Mouse (Mus musculus): ENCODE data around the gene Gm45713. TPM values are rescaled to one million over a fixed set of nuclear protein-coding genes. Genes with fewer than 3 reads are reported as not detected.
"Not testable (repeated sequence)": the region's sequence is repeated elsewhere in the genome, so short reads cannot be mapped to it uniquely, and the experiment has no call there.

Gm45713 gene
- polyA plus RNA-seq, 1 experiment from 2014 or later, result not detected

DNA sequence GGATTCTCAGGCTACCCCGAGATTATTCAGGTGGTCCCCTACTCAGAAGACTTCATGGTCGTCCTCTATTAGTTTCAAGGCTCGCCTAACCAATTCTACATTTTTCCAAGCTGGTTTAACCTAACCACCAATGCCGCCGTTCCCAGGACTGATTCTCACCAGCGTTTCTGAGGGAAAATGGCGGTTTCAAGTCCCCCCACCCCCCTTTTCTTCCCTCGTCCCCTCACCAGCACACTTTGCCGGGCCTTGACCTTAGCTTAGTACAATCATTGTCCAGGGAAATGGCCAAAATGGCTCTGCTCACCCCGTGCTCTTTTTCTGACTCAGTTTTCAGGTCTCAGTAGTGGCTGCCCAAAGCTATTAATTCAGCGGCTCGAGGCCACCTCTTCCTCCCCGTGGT, 39.4 kb upstream of the Gm45713 start:
- Histone ChIP-seq H3K36me3 (ENCODE audit: insufficient read depth, low read length) (no peaks in the 10 kb centered on the region), H3K4me2 (replicated peaks; ENCODE audit: low read depth, low read length) (no peak overlapping the region), H3K9ac (replicated peaks; ENCODE audit: low read length) (no peak overlapping the region), H3K4me3 (ENCODE audit: low read length) (no peak overlapping the region), H3K27me3 (ENCODE audit: insufficient read depth, low read length) (peaks cover 77% of the 10 kb centered on the region), H3K4me1 (ENCODE audit: insufficient read depth, low read length) (peaks cover 14% of the 10 kb centered on the region; the same call in 1 of the 2 replicates), H3K27ac (ENCODE audit: low read length) (no peak overlapping the region), H3K9me3 (ENCODE audit: low read length) (peaks cover 1% of the 10 kb centered on the region)
- no peak for ATAC-seq (ENCODE audit: low FRiP score, low TSS enrichment)
- WGBS, result 3% methylated on average over 13 of the region's 13 CpGs

DNA sequence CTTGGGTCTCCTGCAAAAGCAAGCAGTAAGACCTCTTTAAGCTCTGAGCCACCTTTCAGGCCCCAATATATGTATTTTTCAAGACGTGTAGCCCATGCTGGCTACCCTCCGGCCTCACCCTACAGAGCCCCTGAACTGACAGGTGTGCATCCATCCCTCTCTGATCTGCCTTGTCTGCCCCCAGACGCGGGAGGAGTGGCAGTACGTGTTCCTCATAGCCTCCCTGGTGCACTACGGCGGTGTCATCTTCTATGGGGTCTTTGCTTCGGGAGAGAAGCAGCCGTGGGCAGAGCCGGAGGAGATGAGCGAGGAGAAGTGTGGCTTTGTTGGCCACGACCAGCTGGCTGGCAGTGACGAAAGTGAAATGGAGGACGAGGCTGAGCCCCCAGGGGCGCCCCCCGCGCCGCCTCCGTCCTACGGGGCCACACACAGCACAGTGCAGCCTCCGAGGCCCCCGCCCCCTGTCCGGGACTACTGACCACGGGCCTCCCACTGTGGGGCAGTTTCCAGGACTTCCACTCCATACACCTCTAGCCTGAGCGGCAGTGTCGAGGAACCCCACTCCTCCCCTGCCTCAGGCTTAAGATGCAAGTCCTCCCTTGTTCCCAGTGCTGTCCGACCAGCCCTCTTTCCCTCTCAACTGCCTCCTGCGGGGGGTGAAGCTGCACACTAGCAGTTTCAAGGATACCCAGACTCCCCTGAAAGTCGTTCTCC, 38.7 kb upstream of the Gm45713 start:
- Histone ChIP-seq H3K9me3 (ENCODE audit: low read length) (peaks cover 8% of the 10 kb centered on the region), H3K4me1 (ENCODE audit: insufficient read depth, low read length) (peaks cover 14% of the 10 kb centered on the region; the same call in 1 of the 2 replicates), H3K36me3 (ENCODE audit: insufficient read depth, low read length) (no peaks in the 10 kb centered on the region), H3K27ac (ENCODE audit: low read length) (no peak overlapping the region), H3K4me3 (ENCODE audit: low read length) (no peak overlapping the region), H3K9ac (replicated peaks; ENCODE audit: low read length) (no peak overlapping the region; the same call in 1 of the 2 replicates), H3K4me2 (replicated peaks; ENCODE audit: low read depth, low read length) (peak overlapping the region; percentile 33; the same call in 1 of the 2 replicates), H3K27me3 (ENCODE audit: insufficient read depth, low read length) (peaks cover 70% of the 10 kb centered on the region)
- 3% methylated on average over 29 of the region's 29 CpGs for WGBS
- peak; percentile 43; the same call in 1 of the 2 replicates for ATAC-seq (ENCODE audit: low FRiP score, low TSS enrichment)

DNA sequence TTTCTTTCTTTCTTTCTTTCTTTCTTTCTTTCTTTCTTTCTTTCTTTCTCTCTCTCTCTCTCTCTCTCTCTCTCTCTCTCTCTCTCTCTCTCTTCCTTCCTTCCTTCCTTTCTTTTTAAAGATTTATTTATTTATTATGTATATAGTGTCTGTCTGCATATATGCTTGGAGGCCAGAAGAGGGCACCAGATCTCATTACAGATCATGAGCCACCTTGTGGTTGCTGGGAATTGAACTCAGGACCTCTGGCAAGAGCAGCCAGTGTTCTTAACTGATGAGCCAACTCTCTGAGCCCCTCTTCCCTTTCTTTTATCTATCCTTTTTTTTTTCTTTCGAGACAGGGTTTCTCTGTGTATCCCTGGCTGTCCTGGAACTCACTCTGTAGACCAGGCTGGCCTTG, 37.7 kb upstream of the Gm45713 start:
- peaks cover 14% of the 10 kb centered on the region; the same call in 1 of the 2 replicates for H3K4me1 ChIP-seq (ENCODE audit: insufficient read depth, low read length)
- H3K36me3 ChIP-seq (ENCODE audit: insufficient read depth, low read length); H3K9ac ChIP-seq (replicated peaks; ENCODE audit: low read length); H3K4me2 ChIP-seq (replicated peaks; ENCODE audit: low read depth, low read length); H3K27ac ChIP-seq (ENCODE audit: low read length); ATAC-seq (ENCODE audit: low FRiP score, low TSS enrichment); H3K4me3 ChIP-seq (ENCODE audit: low read length): not testable (repeated sequence)
- H3K9me3 ChIP-seq (ENCODE audit: low read length), result peaks cover 17% of the 10 kb centered on the region
- H3K27me3 ChIP-seq (ENCODE audit: insufficient read depth, low read length), result peaks cover 69% of the 10 kb centered on the region
- 73% methylated on average over 1 of the region's 1 CpGs for WGBS

DNA sequence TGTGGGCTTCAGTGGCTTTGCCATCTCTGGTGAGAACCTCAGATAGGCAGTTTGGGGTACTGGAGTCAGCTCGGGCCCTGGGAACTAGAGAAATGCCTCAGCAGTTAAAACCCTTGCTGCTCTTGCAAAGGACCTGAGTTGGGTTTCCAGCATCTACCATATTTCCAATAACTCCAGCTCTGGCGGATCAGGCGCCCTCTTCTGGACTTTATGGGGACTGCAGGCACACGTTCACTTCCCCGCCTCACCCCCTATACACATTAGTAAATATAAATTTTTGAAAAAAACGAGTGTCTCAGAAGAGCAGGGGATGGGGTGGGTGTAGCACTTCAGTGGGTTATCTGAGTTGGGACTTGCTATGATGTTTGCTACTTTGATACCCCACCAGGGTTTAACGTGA, 36.9 kb upstream of the Gm45713 start:
- Histone ChIP-seq H3K27ac (ENCODE audit: low read length) (no peak overlapping the region), H3K4me2 (replicated peaks; ENCODE audit: low read depth, low read length) (no peak overlapping the region), H3K27me3 (ENCODE audit: insufficient read depth, low read length) (peaks cover 69% of the 10 kb centered on the region), H3K36me3 (ENCODE audit: insufficient read depth, low read length) (no peaks in the 10 kb centered on the region), H3K9me3 (ENCODE audit: low read length) (peaks cover 19% of the 10 kb centered on the region), H3K9ac (replicated peaks; ENCODE audit: low read length) (no peak overlapping the region), H3K4me3 (ENCODE audit: low read length) (no peak overlapping the region), H3K4me1 (ENCODE audit: insufficient read depth, low read length) (peaks cover 14% of the 10 kb centered on the region; the same call in 1 of the 2 replicates)
- WGBS, result 56% methylated on average over 7 of the region's 7 CpGs
- no peak for ATAC-seq (ENCODE audit: low FRiP score, low TSS enrichment)

DNA sequence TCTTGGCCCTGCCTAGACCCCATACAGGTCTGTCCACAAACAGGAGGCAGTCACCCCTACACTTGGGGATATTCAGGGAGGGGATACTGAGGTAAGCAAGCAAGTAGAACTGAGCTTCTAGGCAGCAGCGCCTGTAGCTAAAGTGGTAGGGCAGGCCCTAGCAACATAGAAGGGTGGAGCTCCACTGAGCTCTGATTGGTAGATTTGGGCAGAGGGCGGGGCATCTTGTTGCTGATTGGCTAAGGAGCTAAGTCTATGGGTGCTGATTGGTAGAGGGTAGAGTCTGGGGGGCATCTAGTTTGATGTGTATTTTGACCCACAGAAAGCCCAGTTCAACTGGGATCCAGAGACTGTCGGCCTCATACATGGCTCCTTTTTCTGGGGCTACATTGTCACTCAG, 33.5 kb upstream of the Gm45713 start:
- Histone ChIP-seq H3K4me3 (ENCODE audit: low read length) (no peak overlapping the region), H3K36me3 (ENCODE audit: insufficient read depth, low read length) (no peaks in the 10 kb centered on the region), H3K27me3 (ENCODE audit: insufficient read depth, low read length) (peaks cover 68% of the 10 kb centered on the region), H3K4me1 (ENCODE audit: insufficient read depth, low read length) (0 out of 2 replicates have a peak, but pooled peaks cover under 1% of the 10 kb centered on the region), H3K4me2 (replicated peaks; ENCODE audit: low read depth, low read length) (no peak overlapping the region), H3K9ac (replicated peaks; ENCODE audit: low read length) (no peak overlapping the region), H3K27ac (ENCODE audit: low read length) (no peak overlapping the region), H3K9me3 (ENCODE audit: low read length) (peaks cover 19% of the 10 kb centered on the region)
- ATAC-seq (ENCODE audit: low FRiP score, low TSS enrichment), result no peak
- WGBS, result 91% methylated on average over 3 of the region's 3 CpGs

DNA sequence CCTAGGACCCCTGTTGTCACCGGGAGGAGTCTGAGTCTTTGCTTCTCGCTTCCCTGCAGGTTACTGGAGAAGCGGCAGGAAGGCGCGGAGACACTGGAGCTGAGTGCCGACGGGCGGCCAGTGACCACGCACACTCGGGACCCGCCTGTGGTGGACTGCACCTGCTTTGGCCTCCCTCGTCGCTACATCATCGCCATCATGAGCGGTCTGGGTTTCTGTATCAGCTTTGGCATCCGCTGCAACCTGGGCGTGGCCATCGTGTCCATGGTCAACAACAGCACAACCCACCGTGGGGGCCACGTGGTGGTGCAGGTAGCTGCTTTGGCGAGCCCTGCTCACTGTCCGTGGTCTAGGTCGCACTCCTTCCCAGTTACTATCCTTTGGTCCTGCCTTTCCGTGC, 32.6 kb upstream of the Gm45713 start:
- Histone ChIP-seq H3K4me2 (replicated peaks; ENCODE audit: low read depth, low read length) (no peak overlapping the region), H3K27me3 (ENCODE audit: insufficient read depth, low read length) (peaks cover 69% of the 10 kb centered on the region), H3K9ac (replicated peaks; ENCODE audit: low read length) (no peak overlapping the region), H3K27ac (ENCODE audit: low read length) (no peak overlapping the region), H3K9me3 (ENCODE audit: low read length) (peaks cover 19% of the 10 kb centered on the region), H3K4me3 (ENCODE audit: low read length) (peak overlapping the region; percentile 13; the same call in 1 of the 2 replicates), H3K36me3 (ENCODE audit: insufficient read depth, low read length) (no peaks in the 10 kb centered on the region), H3K4me1 (ENCODE audit: insufficient read depth, low read length) (0 out of 2 replicates have a peak, but pooled peaks cover 5% of the 10 kb centered on the region)
- WGBS, result 5% methylated on average over 24 of the region's 24 CpGs
- ATAC-seq (ENCODE audit: low FRiP score, low TSS enrichment), result 0 out of 2 replicates have a peak, but pooled peaks have one; percentile 35

DNA sequence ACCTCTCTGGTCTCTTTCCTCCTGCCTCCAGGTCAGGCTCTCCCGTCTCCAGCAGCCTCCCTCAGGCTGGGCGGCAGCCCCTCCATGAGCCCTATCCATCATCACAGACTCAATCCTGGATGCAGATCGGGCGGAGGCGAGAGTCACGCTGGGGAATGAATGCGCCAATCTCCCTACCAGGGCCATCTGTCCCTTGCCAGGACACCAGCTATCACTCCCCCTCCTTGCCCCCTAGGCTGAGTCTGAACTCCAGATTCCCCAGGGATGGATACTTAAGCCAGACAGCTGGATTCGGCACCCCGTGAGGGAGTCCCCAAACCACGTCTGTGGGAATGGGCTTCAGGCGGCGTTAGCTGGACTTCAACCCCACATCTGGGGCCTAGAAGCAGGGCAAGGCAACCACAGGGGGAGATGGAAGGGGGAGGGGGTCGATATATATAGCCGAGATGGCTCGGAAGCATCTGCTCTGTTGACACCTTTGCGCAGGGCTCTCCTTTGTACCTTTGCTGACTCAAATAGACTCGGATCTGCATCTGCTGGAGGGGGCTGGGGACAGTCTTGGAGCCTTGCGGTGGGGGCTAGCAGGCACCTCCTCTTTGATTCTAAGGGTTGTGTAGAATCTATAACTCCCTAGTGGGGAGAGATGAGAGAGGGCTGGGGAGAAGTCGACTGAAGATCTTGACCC, 31.9 kb upstream of the Gm45713 start:
- 0 out of 2 replicates have a peak, but pooled peaks cover 5% of the 10 kb centered on the region for H3K4me1 ChIP-seq (ENCODE audit: insufficient read depth, low read length)
- peaks cover 19% of the 10 kb centered on the region for H3K9me3 ChIP-seq (ENCODE audit: low read length)
- no peak overlapping the region for H3K4me3 ChIP-seq (ENCODE audit: low read length)
- no peak for ATAC-seq (ENCODE audit: low FRiP score, low TSS enrichment)
- H3K27me3 ChIP-seq (ENCODE audit: insufficient read depth, low read length), result peaks cover 76% of the 10 kb centered on the region
- H3K4me2 ChIP-seq (replicated peaks; ENCODE audit: low read depth, low read length), result no peak overlapping the region
- no peak overlapping the region for H3K27ac ChIP-seq (ENCODE audit: low read length)
- 3% methylated on average over 19 of the region's 19 CpGs for WGBS
- no peak overlapping the region for H3K9ac ChIP-seq (replicated peaks; ENCODE audit: low read length)
- H3K36me3 ChIP-seq (ENCODE audit: insufficient read depth, low read length), result no peaks in the 10 kb centered on the region

DNA sequence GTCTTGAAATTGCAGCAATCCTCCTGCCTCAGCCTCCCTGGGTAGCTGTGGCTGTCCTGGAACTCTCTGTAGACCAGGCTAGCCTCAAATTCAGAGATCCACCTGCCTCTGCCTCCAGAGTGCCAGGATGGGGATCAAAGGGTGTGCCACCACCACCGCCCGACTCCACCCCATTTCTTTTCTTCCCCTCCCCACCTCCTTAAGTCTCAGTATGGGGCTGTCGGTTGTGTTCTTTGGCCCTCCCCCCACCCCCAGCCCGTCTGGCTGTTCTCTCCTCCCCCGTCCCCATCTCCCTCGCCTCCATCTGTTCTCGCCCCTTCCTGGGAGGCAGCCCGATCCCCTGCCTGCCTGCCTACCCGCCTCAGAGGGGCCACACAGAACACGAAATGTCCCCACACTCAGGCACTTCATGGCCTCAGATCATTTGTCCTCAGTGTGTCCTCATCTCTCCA, 30.9 kb upstream of the Gm45713 start:
- Histone ChIP-seq H3K27me3 (ENCODE audit: insufficient read depth, low read length) (peaks cover 73% of the 10 kb centered on the region), H3K9ac (replicated peaks; ENCODE audit: low read length) (no peak overlapping the region), H3K4me1 (ENCODE audit: insufficient read depth, low read length) (peaks cover 9% of the 10 kb centered on the region), H3K27ac (ENCODE audit: low read length) (no peak overlapping the region), H3K4me3 (ENCODE audit: low read length) (no peak overlapping the region), H3K4me2 (replicated peaks; ENCODE audit: low read depth, low read length) (no peak overlapping the region), H3K36me3 (ENCODE audit: insufficient read depth, low read length) (no peaks in the 10 kb centered on the region), H3K9me3 (ENCODE audit: low read length) (peaks cover 19% of the 10 kb centered on the region)
- WGBS, result 23% methylated on average over 9 of the region's 10 CpGs
- ATAC-seq (ENCODE audit: low FRiP score, low TSS enrichment), result no peak

DNA sequence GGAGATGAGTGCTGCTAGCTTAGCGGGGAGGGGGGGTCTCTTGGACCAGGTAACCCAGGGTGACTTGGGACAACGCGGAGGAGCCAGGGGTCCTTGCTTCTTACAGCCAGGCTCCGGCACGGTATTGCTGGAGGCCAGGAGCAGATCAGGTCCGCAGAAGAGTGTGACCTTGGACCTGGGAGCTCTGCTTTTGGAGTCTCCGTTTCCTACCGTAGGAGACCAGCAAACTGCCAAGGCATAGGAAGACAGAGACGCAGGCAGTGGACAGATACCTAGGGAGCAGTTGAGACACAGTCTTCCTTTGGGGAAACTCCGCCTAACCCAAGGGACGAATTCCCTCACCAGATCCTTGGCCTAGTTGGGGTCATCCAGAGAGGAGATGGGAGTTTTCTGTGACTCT, 29.7 kb upstream of the Gm45713 start:
- 50% methylated on average over 11 of the region's 11 CpGs for WGBS
- Histone ChIP-seq H3K27me3 (ENCODE audit: insufficient read depth, low read length) (peaks cover 69% of the 10 kb centered on the region), H3K36me3 (ENCODE audit: insufficient read depth, low read length) (0 out of 2 replicates have a peak, but pooled peaks cover 1% of the 10 kb centered on the region), H3K9me3 (ENCODE audit: low read length) (peaks cover 19% of the 10 kb centered on the region), H3K4me1 (ENCODE audit: insufficient read depth, low read length) (peaks cover 9% of the 10 kb centered on the region), H3K27ac (ENCODE audit: low read length) (no peak overlapping the region), H3K4me2 (replicated peaks; ENCODE audit: low read depth, low read length) (no peak overlapping the region), H3K4me3 (ENCODE audit: low read length) (no peak overlapping the region), H3K9ac (replicated peaks; ENCODE audit: low read length) (no peak overlapping the region)
- ATAC-seq (ENCODE audit: low FRiP score, low TSS enrichment), result no peak

DNA sequence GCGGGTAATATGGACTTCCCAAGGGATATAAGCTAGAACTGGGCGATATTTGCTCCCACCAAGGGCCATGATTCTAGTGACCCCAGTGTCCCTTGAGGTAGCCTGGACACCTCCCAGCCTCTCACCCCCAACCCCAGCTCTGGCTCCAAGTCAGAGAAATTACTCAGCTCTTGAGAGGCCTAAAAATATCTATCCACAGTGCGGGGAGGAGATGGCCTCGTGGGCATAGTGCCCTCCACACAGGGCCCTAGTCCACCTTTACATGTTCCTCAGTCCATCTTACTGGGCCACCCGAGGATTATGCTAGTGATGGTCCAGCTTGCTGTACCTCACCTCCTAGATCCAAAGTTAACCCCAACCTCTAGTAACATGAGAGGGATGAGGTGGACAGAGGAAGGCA, 28.8 kb upstream of the Gm45713 start:
- Histone ChIP-seq H3K9me3 (ENCODE audit: low read length) (peaks cover 12% of the 10 kb centered on the region), H3K27ac (ENCODE audit: low read length) (no peak overlapping the region), H3K9ac (replicated peaks; ENCODE audit: low read length) (no peak overlapping the region), H3K4me3 (ENCODE audit: low read length) (no peak overlapping the region), H3K27me3 (ENCODE audit: insufficient read depth, low read length) (peaks cover 69% of the 10 kb centered on the region), H3K36me3 (ENCODE audit: insufficient read depth, low read length) (peaks cover 9% of the 10 kb centered on the region; the same call in 1 of the 2 replicates), H3K4me1 (ENCODE audit: insufficient read depth, low read length) (peaks cover 9% of the 10 kb centered on the region), H3K4me2 (replicated peaks; ENCODE audit: low read depth, low read length) (no peak overlapping the region)
- WGBS, result 60% methylated on average over 5 of the region's 5 CpGs
- ATAC-seq (ENCODE audit: low FRiP score, low TSS enrichment), result no peak
